Mouse (Mus musculus) right cerebral cortex, postnatal 36 days (tissue): ENCODE measurements around the gene Supt3.

Experiments used
- DNase-seq, 2 experiments: peaks; one replicate each; pipeline ENCODE4 v3.0.0; 2022; ENCODE audit warnings: low spot score in 2 of 2, mixed read lengths in 1 of 2

Gene Supt3

GRCm38 (mm10) chr17:44776738-44777270, at the start of gene Supt3:
Gene Supt3, plus strand, starts transcription at chr17:44777152.
- peak; percentile 94 to 95 for DNase-seq

GRCm38 (mm10) chr17:44727675-44728074, 49.3 kb upstream of the Supt3 start:
- no peak for DNase-seq

GRCm38 (mm10) chr17:44728464-44728863, 48.5 kb upstream of the Supt3 start:
- DNase-seq: no peak

- no peak for DNase-seq
Measured at GRCm38 (mm10) chr17:44733544-44734310, 43.2 kb upstream of the Supt3 start.

- DNase-seq: peak in 1 of 2 experiments; percentile 6
Measured at GRCm38 (mm10) chr17:44734501-44735222, 42.3 kb upstream of the Supt3 start.

- peak; percentile 20 to 34 for DNase-seq
Measured at GRCm38 (mm10) chr17:44735223-44735990, 41.5 kb upstream of the Supt3 start.

GRCm38 (mm10) chr17:44735991-44736561, 40.9 kb upstream of the Supt3 start:
- DNase-seq: peak; percentile 45 to 53

- no peak for DNase-seq
Measured at GRCm38 (mm10) chr17:44737275-44738120, 39.5 kb upstream of the Supt3 start.

GRCm38 (mm10) chr17:44738121-44738637, 38.8 kb upstream of the Supt3 start:
- DNase-seq: no peak

GRCm38 (mm10) chr17:44742246-44742645, 34.7 kb upstream of the Supt3 start:
- no peak for DNase-seq

- no peak for DNase-seq
Measured at GRCm38 (mm10) chr17:44743780-44744179, 33.2 kb upstream of the Supt3 start.

GRCm38 (mm10) chr17:44745378-44745777, 31.6 kb upstream of the Supt3 start:
- DNase-seq: no peak

GRCm38 (mm10) chr17:44766318-44766717, 10.6 kb upstream of the Supt3 start:
- no peak for DNase-seq

GRCm38 (mm10) chr17:44766975-44767374, 10.0 kb upstream of the Supt3 start:
- DNase-seq: no peak

GRCm38 (mm10) chr17:44767375-44767774, 9.6 kb upstream of the Supt3 start:
- DNase-seq: no peak

- DNase-seq: no peak
Measured at GRCm38 (mm10) chr17:44768522-44768921, 8.4 kb upstream of the Supt3 start.

- no peak for DNase-seq
Measured at GRCm38 (mm10) chr17:44770871-44771270, 6.1 kb upstream of the Supt3 start.

GRCm38 (mm10) chr17:44772576-44772975, 4.4 kb upstream of the Supt3 start:
- no peak for DNase-seq

- DNase-seq: peak; percentile 54 to 64
Measured at GRCm38 (mm10) chr17:44777337-44777804, 419 bp downstream of the Supt3 start.

GRCm38 (mm10) chr17:44778141-44778540, 1.2 kb downstream of the Supt3 start:
- DNase-seq: no peak
